Mouse (Mus musculus): ENCODE data around the gene Nlrp4e. TPM values are rescaled to one million over a fixed set of nuclear protein-coding genes. Genes with fewer than 3 reads are reported as not detected.
"Not testable (repeated sequence)": the region's sequence is repeated elsewhere in the genome, so short reads cannot be mapped to it uniquely, and the experiment has no call there.

Nlrp4e gene
- not detected for total RNA-seq (2021)

- DNase-seq (ENCODE audit: low spot score in 2 of 2); intact Hi-C loops (cut with DNase I): not testable (repeated sequence)
These were observed at the start of gene Nlrp4e for GRCm38 (mm10) chr7:23300892-23301291. TSS of gene Nlrp4e (plus strand) at chr7:23301192.

- intact Hi-C loops (cut with DNase I); DNase-seq (ENCODE audit: low spot score in 2 of 2): not testable (repeated sequence)
These were observed 49.4 kb upstream of the Nlrp4e start, which contains the start of gene Vmn1r166 for GRCm38 (mm10) chr7:23251582-23251981. TSS of gene Vmn1r166 (minus strand) at chr7:23251682.

- intact Hi-C loops (cut with DNase I); DNase-seq (ENCODE audit: low spot score in 2 of 2): not testable (repeated sequence)
These were observed 22.2 kb upstream of the Nlrp4e start, which contains the start of gene Gm6902 for GRCm38 (mm10) chr7:23278800-23279199. TSS of gene Gm6902 (minus strand) at chr7:23278900.

- DNase-seq (ENCODE audit: low spot score in 2 of 2); intact Hi-C loops (cut with DNase I): not testable (repeated sequence)
These were observed 57.3 kb downstream of the Nlrp4e start for GRCm38 (mm10) chr7:23358311-23358710.

GRCm38 (mm10) chr7:23385589-23385988 is 84.6 kb downstream of the Nlrp4e start, which contains the start of gene Nlrp5:
TSS of gene Nlrp5 (plus strand) at chr7:23385889.
- intact Hi-C loops (cut with DNase I): no loop called here
- no peak for DNase-seq (ENCODE audit: low spot score in 2 of 2)

Small RNAs within 50 kb of the gene (microRNA-seq; reads per million reads assigned to microRNA genes)
- gene Gm25196: 0 reads per million in 2 experiments

Other genes with a start within 250 kb of the Nlrp4e start
- not detected for gene Vmn1r163, start 245.7 kb upstream of the Nlrp4e start, total RNA-seq (2021)
- gene Gm8720, start 233.7 kb upstream of the Nlrp4e start, total RNA-seq (2021): not detected
- not detected for gene Gm10662, start 156.7 kb upstream of the Nlrp4e start, total RNA-seq (2021)
- not detected for gene Vmn1r165, start 83.9 kb upstream of the Nlrp4e start, total RNA-seq (2021)
- not detected for gene Vmn1r166, start 49.5 kb upstream of the Nlrp4e start, total RNA-seq (2021)
- gene Gm6902, start 22.3 kb upstream of the Nlrp4e start, total RNA-seq (2021): not detected
- gene Nlrp5, start 84.7 kb downstream of the Nlrp4e start, total RNA-seq (2021): not detected
- not detected for gene Vmn1r167, start 206.0 kb downstream of the Nlrp4e start, total RNA-seq (2021)
- gene Vmn1r168, start 238.5 kb downstream of the Nlrp4e start, total RNA-seq (2021): not detected

All from left cerebral cortex, postnatal 25 days (tissue).